Mouse (Mus musculus) monocyte, adult 5-6 weeks (primary cell): Measurements from ENCODE around the gene Atcay. TPM values are rescaled to one million over a fixed set of nuclear protein-coding genes. Genes with fewer than 3 reads are reported as not detected.
"Not testable (repeated sequence)": the region's sequence is repeated elsewhere in the genome, so short reads cannot be mapped to it uniquely, and the experiment has no call there.

Experiments used
- ATAC-seq: fragments of 153-309, 156-312 bp; replicated peaks from 2 replicates; pipeline ENCODE4 v1.8.0; 2017; ENCODE audit warnings: mild to moderate bottlenecking; ENCODE audit not compliant: low TSS enrichment, insufficient number of reproducible peaks, severe bottlenecking, poor library complexity, low FRiP score
- total RNA-seq: library from RNA; stranded (forward); fragments of 200-1000, 200-491, 200-594 nt; gene quantifications from 3 replicates; pipeline ENCODE4 v1.2.3, GENCODE M21; 2017

Gene Atcay
- total RNA-seq, 1 experiment from 2014 or later, result not detected

DNA sequence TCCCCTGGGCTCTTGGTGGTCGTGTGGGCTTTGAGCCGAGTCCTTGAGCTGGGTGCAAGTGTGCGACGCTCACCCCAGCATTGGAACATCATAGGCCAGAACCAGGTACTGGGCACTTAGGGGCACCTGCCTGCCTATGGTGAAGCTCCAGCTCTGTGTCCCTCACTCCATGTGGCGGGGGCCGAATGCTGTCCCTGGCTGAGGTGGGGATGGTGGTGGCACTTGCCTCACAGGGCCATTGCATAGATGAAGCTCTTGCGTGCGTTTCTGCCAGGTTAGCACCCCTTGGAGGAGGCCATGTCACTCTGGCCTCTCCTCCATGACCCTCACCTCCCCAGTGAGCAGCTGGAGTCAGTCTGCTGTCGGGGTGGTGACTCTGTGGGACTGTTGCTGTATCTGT lies 43.5 kb downstream of the Atcay start:
- no peak for ATAC-seq

DNA sequence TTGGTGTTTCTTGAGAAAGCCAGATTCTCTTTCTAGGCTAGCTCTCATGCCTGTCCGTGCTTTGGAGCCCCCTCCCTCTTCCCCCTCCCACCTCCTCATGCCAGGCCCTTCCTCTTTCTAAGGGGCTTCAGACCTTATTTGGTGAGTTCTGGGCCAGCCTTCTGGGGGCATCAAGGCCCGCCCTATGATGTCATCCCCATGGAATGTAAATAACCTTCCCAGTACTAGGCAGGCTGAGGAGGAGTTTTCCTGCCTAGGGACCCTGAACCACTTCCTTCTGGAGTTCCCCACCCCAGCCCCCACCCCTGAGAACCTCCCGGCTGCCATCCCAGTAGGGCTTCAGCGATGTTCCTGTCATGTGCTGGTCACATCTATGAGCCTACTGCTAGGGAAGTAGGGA lies 45.9 kb downstream of the Atcay start:
- ATAC-seq, result no peak

GRCm38 (mm10) chr10:81183805-81184204 lies 46.8 kb downstream of the Atcay start, which contains the start of gene 4930442H23Rik:
4930442H23Rik (minus strand) TSS chr10:81183849.
- ATAC-seq, result no peak

GRCm38 (mm10) chr10:81182336-81183333 lies 48.0 kb downstream of the Atcay start, which contains the start of gene Dapk3:
Dapk3 (plus strand) TSS chr10:81183005.
- ATAC-seq, result peak; percentile 83

GRCm38 (mm10) chr10:81181860-81182259 lies 48.8 kb downstream of the Atcay start:
- ATAC-seq, result not testable (repeated sequence)

DNA sequence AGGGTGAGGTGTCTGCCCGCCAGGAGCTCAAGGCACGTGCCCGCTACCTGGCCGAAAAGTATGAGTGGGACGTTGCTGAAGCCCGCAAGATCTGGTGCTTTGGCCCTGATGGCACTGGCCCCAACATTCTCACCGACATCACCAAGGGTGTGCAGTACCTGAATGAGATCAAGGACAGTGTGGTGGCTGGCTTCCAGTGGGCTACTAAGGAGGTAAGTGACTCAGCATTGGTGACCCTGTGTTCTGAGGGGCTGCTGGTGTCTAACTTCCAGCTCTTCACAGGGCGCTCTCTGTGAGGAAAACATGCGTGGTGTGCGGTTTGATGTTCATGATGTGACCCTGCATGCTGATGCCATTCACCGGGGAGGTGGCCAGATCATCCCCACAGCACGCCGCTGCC lies 49.7 kb downstream of the Atcay start:
- ATAC-seq, result no peak

- ATAC-seq, result no peak
These were observed 50.9 kb downstream of the Atcay start for GRCm38 (mm10) chr10:81179451-81180342.

- no peak for ATAC-seq
These were observed 51.7 kb downstream of the Atcay start for GRCm38 (mm10) chr10:81178927-81179326.

- no peak for ATAC-seq
These were observed 52.5 kb downstream of the Atcay start for GRCm38 (mm10) chr10:81177958-81178712.

- no peak for ATAC-seq
These were observed 53.1 kb downstream of the Atcay start for GRCm38 (mm10) chr10:81177491-81177925.

GRCm38 (mm10) chr10:81176466-81177271 lies 54.0 kb downstream of the Atcay start, which contains the start of gene Eef2:
Eef2 (plus strand) TSS chr10:81176631.
- peak; percentile 49 for ATAC-seq

DNA sequence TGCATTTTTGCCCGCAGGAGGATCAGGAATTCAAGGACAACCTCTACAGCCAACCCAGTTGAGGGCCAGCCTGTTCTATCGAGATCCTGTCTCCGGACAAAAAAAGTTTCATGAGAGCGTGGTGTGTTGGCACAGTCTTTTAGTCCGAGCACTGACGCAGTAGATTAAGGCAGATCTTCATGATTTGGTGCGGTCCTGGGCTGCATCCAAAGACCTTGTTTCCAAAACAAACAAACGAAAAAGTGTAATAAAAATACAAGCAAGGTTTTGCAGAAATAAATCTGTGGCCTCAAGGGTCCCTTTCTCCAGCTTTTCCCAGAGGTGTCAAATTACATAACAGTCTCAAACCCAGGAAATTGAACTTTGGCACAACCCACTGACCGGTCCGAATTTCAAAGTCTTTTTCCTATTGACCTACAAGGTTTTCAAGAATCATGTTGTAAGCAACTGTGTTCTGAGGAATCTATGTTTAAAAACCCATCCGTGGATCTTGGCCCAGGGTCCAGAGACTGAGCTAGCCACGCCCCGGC lies 54.6 kb downstream of the Atcay start:
- ATAC-seq, result no peak

DNA sequence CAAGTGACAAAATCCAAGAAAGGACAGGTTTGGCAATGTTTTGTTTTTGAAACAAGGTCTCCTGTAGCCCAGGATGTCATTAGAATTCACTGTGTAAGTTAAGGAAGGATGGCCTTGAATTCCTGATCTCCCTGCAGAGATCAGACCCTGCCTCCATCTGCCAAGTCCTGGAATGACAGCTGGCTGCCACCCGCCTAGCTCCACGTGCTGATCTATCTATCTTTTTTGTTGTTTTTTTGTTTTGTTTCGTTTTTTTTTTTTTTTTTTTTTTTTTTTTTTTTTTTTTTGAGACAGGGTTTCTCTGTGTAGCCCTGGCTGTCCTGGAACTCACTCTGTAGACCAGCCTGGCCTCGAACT lies 55.3 kb downstream of the Atcay start:
- not testable (repeated sequence) for ATAC-seq

- ATAC-seq, result peak; percentile 57
These were observed 55.9 kb downstream of the Atcay start for GRCm38 (mm10) chr10:81174617-81175344.

DNA sequence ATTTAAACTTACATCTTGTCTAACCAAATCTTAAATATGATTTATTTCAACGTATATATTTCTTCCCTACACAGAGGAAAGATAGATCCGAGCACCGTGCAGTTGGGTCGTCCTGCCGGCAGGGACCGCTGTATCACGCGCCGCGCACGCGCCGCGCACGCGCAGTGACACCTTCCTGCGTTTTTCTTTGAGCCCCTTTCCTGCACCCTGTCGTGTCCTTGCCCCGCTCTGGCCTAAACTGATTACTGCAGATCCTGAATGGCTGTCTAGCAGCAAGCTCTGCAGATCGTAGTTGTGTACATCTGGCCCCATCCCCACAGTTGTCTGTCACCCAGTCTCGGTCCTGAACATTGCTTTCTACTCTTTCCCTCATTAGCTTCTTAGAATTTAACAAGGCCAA lies 57.5 kb downstream of the Atcay start:
- 0 out of 2 replicates have a peak, but pooled peaks have one; percentile 20 for ATAC-seq

- ATAC-seq, result not testable (repeated sequence)
These were observed 61.2 kb downstream of the Atcay start for GRCm38 (mm10) chr10:81169411-81169900.
